ENCODE assay signal across 10 mouse cellular contexts in genomic region chr12:32009267-32009984, GRCm38 (mm10). TPM values are rescaled to one million over a fixed set of nuclear protein-coding genes. Genes with fewer than 3 reads are reported as not detected.
DNase-seq lines count a peak whose midpoint lies in the region; ATAC-seq lines count a peak whose summit lies in the region.
"Had no signal": no experiment of that assay in that cellular context is flagged by ENCODE, and none has a peak within 500 bp of the region (broad histone marks: within the 10 kb centered on the region; RNA-seq: fewer than 3 reads in every experiment).

No protein-coding gene starts in this region.

- H3K4me2 ChIP-seq in midbrain, embryonic 15.5 days, result no peak overlapping the region

- 23% methylated on average over 8 of the region's 8 CpGs for WGBS in midbrain, embryonic 15.5 days
- WGBS in midbrain, embryonic 10.5 days, result 22% methylated on average over 8 of the region's 8 CpGs

- no peaks in the 10 kb centered on the region for H3K36me3 ChIP-seq in midbrain, embryonic 15.5 days (replicated peaks)
- H3K36me3 ChIP-seq in midbrain, embryonic 10.5 days, result no peaks in the 10 kb centered on the region

- H3K27ac ChIP-seq in midbrain, embryonic 15.5 days, result no peak overlapping the region
- H3K27ac ChIP-seq in midbrain, embryonic 10.5 days (replicated peaks), result no peak overlapping the region

- H3K9ac ChIP-seq in midbrain, embryonic 15.5 days, result no peak overlapping the region

- DNase-seq in CD4-positive, CD25-positive, alpha-beta regulatory T cell, adult 2 months (ENCODE audit: low read depth, low spot score), result peak; percentile 20
- DNase-seq in midbrain, embryonic 10.5 days (ENCODE audit: low spot score), result no peak
- no peak for DNase-seq in kidney, postnatal 14 days
- DNase-seq in left cerebral cortex, postnatal 25 days (ENCODE audit: low spot score in 2 of 2), result no peak
- DNase-seq: cerebellum, adult 11 months; layer of hippocampus, postnatal 36 days had no signal

- intact Hi-C loops in left cerebral cortex, postnatal 25 days (cut with DNase I), result no loop called here

- H3K9me3 ChIP-seq in midbrain, embryonic 15.5 days, result no peaks in the 10 kb centered on the region
- peaks cover 7% of the 10 kb centered on the region; the same call in 1 of the 2 replicates for H3K9me3 ChIP-seq in midbrain, embryonic 10.5 days (replicated peaks)

- no peaks in the 10 kb centered on the region for H3K27me3 ChIP-seq in midbrain, embryonic 15.5 days (replicated peaks)
- H3K27me3 ChIP-seq in midbrain, embryonic 10.5 days (ENCODE audit: low read depth, poor library complexity, severe bottlenecking), result no peaks in the 10 kb centered on the region

- no peak for ATAC-seq in CD4-positive, CD25-positive, alpha-beta regulatory T cell, adult 4 months
- 0 out of 2 replicates have a peak, but pooled peaks have one; percentile 20 for ATAC-seq in midbrain, embryonic 15.5 days (replicated peaks)
- peak; percentile 29 for ATAC-seq in erythroblast, adult 5-6 weeks (replicated peaks; ENCODE audit: low FRiP score, poor library complexity, severe bottlenecking)
- ATAC-seq in megakaryocyte progenitor cell, adult 5-6 weeks (replicated peaks; ENCODE audit: poor library complexity), result peak; percentile 53

- H3K4me1 ChIP-seq in midbrain, embryonic 15.5 days, result no peaks in the 10 kb centered on the region
- H3K4me1 ChIP-seq in midbrain, embryonic 10.5 days, result peaks cover 3% of the 10 kb centered on the region; the same call in 1 of the 2 replicates

- no peak overlapping the region for H3K4me3 ChIP-seq in midbrain, embryonic 15.5 days
- no peak overlapping the region for H3K4me3 ChIP-seq in midbrain, embryonic 10.5 days

RNA-seq across cellular contexts. Expression of gene Prkar2b, which starts 51.7 kb away (rescaled TPM):
- under 1 TPM; 0.30 to 0.68 TPM for polyA plus RNA-seq in CD4-positive, CD25-positive, alpha-beta regulatory T cell, adult 4 months (2017; shearing (Covaris generic))
- 146 and 148 TPM in 2 replicates for polyA plus RNA-seq in midbrain, embryonic 15.5 days (2015; fragmentation: Nextera tagmentation; extraction: Ambion mirVana)
- polyA plus RNA-seq in midbrain, embryonic 10.5 days (2016; fragmentation: Nextera tagmentation; extraction: Ambion mirVana), result 36.6 and 40.0 TPM in 2 replicates
- 115 and 138 TPM in 2 replicates for total RNA-seq in erythroblast, adult 5-6 weeks (2015; ENCODE audit: low replicate concordance)
- 122 and 195 TPM in 2 replicates for total RNA-seq in erythroblast, adult 5-6 weeks (2017; ENCODE audit: low replicate concordance)
- 94.3 and 99.4 TPM in 2 replicates for total RNA-seq in megakaryocyte progenitor cell, adult 5-6 weeks (2015)
- 77.3 and 87.7 TPM in 2 replicates for total RNA-seq in megakaryocyte progenitor cell, adult 5-6 weeks (2017)
- total RNA-seq in left cerebral cortex, postnatal 25 days (2021), result 10 to 100 TPM; 79.6 to 92.9 TPM

RNA-seq across cellular contexts. Expression of gene Hbp1, which starts 59.1 kb away (rescaled TPM):
- polyA plus RNA-seq in CD4-positive, CD25-positive, alpha-beta regulatory T cell, adult 4 months (2017; shearing (Covaris generic)), result 100 to 1,000 TPM; 166 to 170 TPM
- polyA plus RNA-seq in midbrain, embryonic 15.5 days (2015; fragmentation: Nextera tagmentation; extraction: Ambion mirVana), result 48.3 and 49.2 TPM in 2 replicates
- polyA plus RNA-seq in midbrain, embryonic 10.5 days (2016; fragmentation: Nextera tagmentation; extraction: Ambion mirVana), result 78.2 and 88.1 TPM in 2 replicates
- total RNA-seq in erythroblast, adult 5-6 weeks (2015; ENCODE audit: low replicate concordance), result 323 and 325 TPM in 2 replicates
- 332 and 347 TPM in 2 replicates for total RNA-seq in erythroblast, adult 5-6 weeks (2017; ENCODE audit: low replicate concordance)
- total RNA-seq in megakaryocyte progenitor cell, adult 5-6 weeks (2015), result 48.7 and 52.9 TPM in 2 replicates
- 43.6 and 46.8 TPM in 2 replicates for total RNA-seq in megakaryocyte progenitor cell, adult 5-6 weeks (2017)
- 10 to 100 TPM; 17.7 to 19.7 TPM for total RNA-seq in left cerebral cortex, postnatal 25 days (2021)

Comparison
In these comparisons a context has a peak if more than half of its experiments do, and no peak if none do; other contexts are left out.
1. RNA of gene Hbp1, which starts 59.1 kb away (total RNA-seq): 323 to 347 TPM in erythroblast, adult 5-6 weeks; 43.6 to 52.9 TPM in megakaryocyte progenitor cell, adult 5-6 weeks and 17.7 to 19.7 TPM in left cerebral cortex, postnatal 25 days; every median in the first group is over 4 times any median in the second.